Mouse (Mus musculus): Measurements from ENCODE around the gene Mtfmt. TPM values are rescaled to one million over a fixed set of nuclear protein-coding genes. Genes with fewer than 3 reads are reported as not detected.

Mtfmt gene
- polyA plus RNA-seq, 1 experiment, result 18.0 TPM

DNA sequence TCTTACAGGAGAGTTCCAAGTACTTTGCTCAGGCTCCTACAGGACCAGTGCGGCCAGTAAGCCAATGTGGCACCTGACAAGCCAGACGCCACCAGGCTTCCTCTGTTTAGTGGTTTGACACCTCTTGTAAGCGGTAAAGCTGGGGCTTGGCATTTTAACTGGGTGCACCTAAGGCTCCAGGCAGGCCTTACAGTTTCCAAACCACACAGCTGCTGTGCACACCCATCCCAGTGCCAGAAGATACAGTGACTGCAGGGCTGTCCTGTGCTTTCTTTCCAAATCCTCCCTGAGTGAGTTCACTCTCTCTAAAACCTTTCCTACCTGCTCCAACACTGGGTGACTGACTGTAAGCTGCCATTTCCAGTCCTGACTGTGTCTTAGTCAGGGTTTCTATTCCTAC is 55.9 kb downstream of the Mtfmt start:
- 88% methylated on average over 3 of the region's 3 CpGs for WGBS
- no peak overlapping the region for H3K4me3 ChIP-seq (replicated peaks; ENCODE audit: insufficient read depth, low read depth, low read length)
- DNase-seq, result no peak
- H3K4me1 ChIP-seq (ENCODE audit: control insufficient read depth, insufficient read depth, low read length), result no peaks in the 10 kb centered on the region
- no peaks in the 10 kb centered on the region for H3K27me3 ChIP-seq (ENCODE audit: control insufficient read depth, insufficient read depth, low read length)
- no peak for TF ChIP-seq CTCF (IDR thresholded peaks at IDR 0.05; ENCODE audit: borderline replicate concordance, insufficient read depth, low read depth, low read length)
- no peak overlapping the region for H3K27ac ChIP-seq (ENCODE audit: insufficient read depth, low read length)

GRCm38 (mm10) chr9:65492351-65492750 is 56.8 kb downstream of the Mtfmt start:
- no peaks in the 10 kb centered on the region for H3K4me1 ChIP-seq (ENCODE audit: control insufficient read depth, insufficient read depth, low read length)
- no peak for DNase-seq
- H3K27me3 ChIP-seq (ENCODE audit: control insufficient read depth, insufficient read depth, low read length), result no peaks in the 10 kb centered on the region
- H3K4me3 ChIP-seq (replicated peaks; ENCODE audit: insufficient read depth, low read depth, low read length), result no peak overlapping the region
- TF ChIP-seq POLR2A (IDR thresholded peaks at IDR 0.05; ENCODE audit: borderline replicate concordance, insufficient read depth, low read length) (no peak), CTCF (IDR thresholded peaks at IDR 0.05; ENCODE audit: borderline replicate concordance, insufficient read depth, low read depth, low read length) (no peak)
- WGBS, result 94% methylated on average over 2 of the region's 2 CpGs
- H3K27ac ChIP-seq (ENCODE audit: insufficient read depth, low read length), result no peak overlapping the region

DNA sequence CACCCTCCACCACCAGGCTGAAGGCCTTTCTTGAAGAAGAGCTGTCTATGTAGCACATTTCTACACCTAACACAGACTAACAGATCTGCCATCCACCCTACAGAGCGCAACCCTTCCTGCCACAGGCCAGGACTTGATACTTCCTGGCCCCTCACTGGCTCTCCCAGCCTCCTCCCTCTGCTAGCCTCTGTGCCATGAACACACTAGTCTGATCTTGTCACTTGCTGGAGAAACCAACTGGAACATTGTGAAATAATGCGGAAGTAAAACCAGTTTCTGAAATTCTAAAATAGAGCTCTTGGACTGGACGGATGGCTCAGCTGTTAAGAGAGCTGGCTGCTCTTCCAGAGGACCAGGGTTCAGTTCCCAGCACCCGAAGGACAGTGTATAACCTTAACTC is 57.3 kb downstream of the Mtfmt start:
- no peak for TF ChIP-seq POLR2A (IDR thresholded peaks at IDR 0.05; ENCODE audit: borderline replicate concordance, insufficient read depth, low read length)
- no peak for TF ChIP-seq CTCF (IDR thresholded peaks at IDR 0.05; ENCODE audit: borderline replicate concordance, insufficient read depth, low read depth, low read length)
- H3K4me1 ChIP-seq (ENCODE audit: control insufficient read depth, insufficient read depth, low read length), result no peaks in the 10 kb centered on the region
- WGBS, result 81% methylated on average over 4 of the region's 4 CpGs
- no peak for DNase-seq
- no peak overlapping the region for H3K4me3 ChIP-seq (replicated peaks; ENCODE audit: insufficient read depth, low read depth, low read length)
- H3K27me3 ChIP-seq (ENCODE audit: control insufficient read depth, insufficient read depth, low read length), result no peaks in the 10 kb centered on the region
- H3K27ac ChIP-seq (ENCODE audit: insufficient read depth, low read length), result no peak overlapping the region

DNA sequence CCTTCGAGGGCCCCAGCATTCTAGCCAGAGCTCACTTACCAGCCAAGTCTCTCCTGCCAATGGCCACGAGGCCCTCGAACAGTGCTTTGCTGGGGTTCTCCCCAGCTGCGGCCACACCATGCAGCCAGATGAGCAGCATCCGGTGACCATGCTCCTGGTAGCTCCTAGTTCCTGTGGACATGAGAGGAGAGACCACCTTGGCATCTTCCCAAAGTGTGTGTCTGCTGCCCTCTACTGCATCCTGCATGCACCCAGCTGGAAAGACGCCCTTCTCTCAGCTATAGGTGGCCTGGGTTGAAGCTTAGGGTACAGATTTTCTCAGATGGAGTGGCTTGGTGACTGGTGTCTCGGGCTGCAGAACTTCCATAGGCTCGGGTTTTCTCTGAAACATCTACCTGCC is 66.6 kb downstream of the Mtfmt start:
- DNase-seq, result no peak
- TF ChIP-seq POLR2A (IDR thresholded peaks at IDR 0.05; ENCODE audit: borderline replicate concordance, insufficient read depth, low read length) (no peak), CTCF (IDR thresholded peaks at IDR 0.05; ENCODE audit: borderline replicate concordance, insufficient read depth, low read depth, low read length) (no peak)
- no peak overlapping the region for H3K27ac ChIP-seq (ENCODE audit: insufficient read depth, low read length)
- 25% methylated on average over 8 of the region's 8 CpGs for WGBS
- H3K4me3 ChIP-seq (replicated peaks; ENCODE audit: insufficient read depth, low read depth, low read length), result no peak overlapping the region
- no peaks in the 10 kb centered on the region for H3K27me3 ChIP-seq (ENCODE audit: control insufficient read depth, insufficient read depth, low read length)
- no peaks in the 10 kb centered on the region for H3K4me1 ChIP-seq (ENCODE audit: control insufficient read depth, insufficient read depth, low read length)

Other genes with a start within 250 kb of the Mtfmt start
- gene Parp16, start 240.4 kb upstream of the Mtfmt start, polyA plus RNA-seq (2012; rRNA removed), result 5.7 and 6.6 TPM in 2 replicates
- 0.10 and 0.17 TPM in 2 replicates for gene Cilp, start 170.6 kb upstream of the Mtfmt start, polyA plus RNA-seq (2012; rRNA removed)
- 26.5 and 27.3 TPM in 2 replicates for gene Clpx, start 141.5 kb upstream of the Mtfmt start, polyA plus RNA-seq (2012; rRNA removed)
- 19.8 and 20.1 TPM in 2 replicates for gene Pdcd7, start 89.7 kb upstream of the Mtfmt start, polyA plus RNA-seq (2012; rRNA removed)
- 34.2 and 38.1 TPM in 2 replicates for gene Ubap1l, start 74.7 kb upstream of the Mtfmt start, polyA plus RNA-seq (2012; rRNA removed)
- 0.11 and 0.14 TPM in 2 replicates for gene Kbtbd13, start 44.1 kb upstream of the Mtfmt start, polyA plus RNA-seq (2012; rRNA removed)
- gene Rasl12, start 37.3 kb upstream of the Mtfmt start, polyA plus RNA-seq (2012; rRNA removed), result 6.3 and 7.4 TPM in 2 replicates
- gene Slc51b, start 12.8 kb upstream of the Mtfmt start, polyA plus RNA-seq (2012; rRNA removed), result not detected in 2 replicates
- gene Spg21, start 25.2 kb downstream of the Mtfmt start, polyA plus RNA-seq (2012; rRNA removed), result 25.0 and 25.2 TPM in 2 replicates
- 0.79 and 1.1 TPM in 2 replicates for gene Ankdd1a, start 84.4 kb downstream of the Mtfmt start, polyA plus RNA-seq (2012; rRNA removed)
- gene Plekho2, start 144.3 kb downstream of the Mtfmt start, polyA plus RNA-seq (2012; rRNA removed), result 27.3 and 28.5 TPM in 2 replicates
- gene Pif1, start 151.4 kb downstream of the Mtfmt start, polyA plus RNA-seq (2012; rRNA removed), result 0.11 and 0.14 TPM in 2 replicates
- 8.8 and 10.7 TPM in 2 replicates for gene Rbpms2, start 193.9 kb downstream of the Mtfmt start, polyA plus RNA-seq (2012; rRNA removed)
- 218 and 230 TPM in 2 replicates for gene Oaz2, start 232.2 kb downstream of the Mtfmt start, polyA plus RNA-seq (2012; rRNA removed)

All from cerebellum, adult 2 months (tissue).